Mouse (Mus musculus) forebrain, embryonic 12.5 days (tissue): ENCODE measurements around the gene Lsamp. TPM values are rescaled to one million over a fixed set of nuclear protein-coding genes. Genes with fewer than 3 reads are reported as not detected.

ENCODE experiments used
- ATAC-seq: fragments of 200-750 bp; cut with Nextera tagmentation; 2 replicates; pipeline ENCODE4 v1.8.0; 2017; ENCODE audit warnings: moderate TSS enrichment; ENCODE audit not compliant: low FRiP score
- H3K27ac ChIP-seq: fragments of 300-500 bp; sonication (generic); 2 replicates; pipeline ENCODE4 v1.5.1; 2016; ENCODE audit warnings: mild to moderate bottlenecking
- H3K27me3 ChIP-seq: fragments of 300-500 bp; sonication (generic); 2 replicates; pipeline ENCODE4 v1.6.1; 2016; ENCODE audit warnings: mild to moderate bottlenecking
- H3K36me3 ChIP-seq: fragments of 300-500 bp; sonication (generic); replicated peaks from 2 replicates; pipeline ENCODE4 v1.6.1; 2016; ENCODE audit warnings: mild to moderate bottlenecking
- H3K4me1 ChIP-seq: fragments of 300-500 bp; sonication (generic); 2 replicates; pipeline ENCODE4 v1.6.1; 2016
- H3K4me2 ChIP-seq: fragments of 300-500 bp; sonication (generic); 2 replicates; pipeline ENCODE4 v1.6.1; 2016; ENCODE audit warnings: mild to moderate bottlenecking, moderate library complexity
- H3K4me3 ChIP-seq: fragments of 300-500 bp; sonication (generic); replicated peaks from 2 replicates; pipeline ENCODE4 v1.5.1; 2016; ENCODE audit warnings: mild to moderate bottlenecking
- H3K9ac ChIP-seq: fragments of 300-500 bp; sonication (generic); 2 replicates; pipeline ENCODE4 v1.6.1; 2016; ENCODE audit warnings: mild to moderate bottlenecking
- H3K9me3 ChIP-seq: fragments of 300-500 bp; sonication (generic); 2 replicates; pipeline ENCODE4 v1.6.1; 2016
- WGBS: fragments of 180-500 bp; shearing (Covaris S2); methylation state at CpG from one replicate; pipeline ENCODE4 v1.1.7; 2016; 5-methylcytosine and 5-hydroxymethylcytosine counted together
- polyA plus RNA-seq: library from polyadenylated mRNA; unstranded; fragments of >200 nt; fragmentation: Nextera tagmentation; extraction: Ambion mirVana; gene quantifications from 2 replicates; pipeline ENCODE4 v1.2.1, GENCODE M21; 2016

Gene Lsamp
- polyA plus RNA-seq, 1 experiment from 2014 or later, result 24.6 TPM

DNA sequence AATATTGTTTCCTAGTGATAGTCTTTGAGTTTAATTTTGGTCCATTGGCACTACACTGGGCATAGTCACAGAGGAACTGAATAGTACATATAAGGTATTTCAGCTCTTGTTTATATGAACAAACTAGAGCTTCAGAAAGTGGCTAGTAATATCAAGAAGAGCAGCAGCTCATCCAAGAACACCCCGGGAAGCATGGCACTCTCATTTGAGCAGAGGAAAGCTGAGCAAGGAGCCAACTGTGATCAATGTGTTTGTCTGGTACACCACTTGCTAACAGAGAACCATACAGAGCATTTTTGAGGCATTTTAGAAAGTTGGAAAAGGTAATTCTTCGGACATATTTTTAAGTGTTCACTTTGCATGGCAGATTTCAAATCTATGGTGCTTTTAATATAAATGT, 1805.9 kb downstream of the Lsamp start:
- Histone ChIP-seq H3K4me1 (no peaks in the 10 kb centered on the region), H3K4me2 (no peak overlapping the region), H3K4me3 (no peak overlapping the region), H3K36me3 (no peaks in the 10 kb centered on the region), H3K9me3 (no peaks in the 10 kb centered on the region), H3K27ac (no peak overlapping the region), H3K9ac (no peak overlapping the region), H3K27me3 (no peaks in the 10 kb centered on the region)
- WGBS, result 93% methylated on average over 2 of the region's 2 CpGs
- ATAC-seq, result no peak

DNA sequence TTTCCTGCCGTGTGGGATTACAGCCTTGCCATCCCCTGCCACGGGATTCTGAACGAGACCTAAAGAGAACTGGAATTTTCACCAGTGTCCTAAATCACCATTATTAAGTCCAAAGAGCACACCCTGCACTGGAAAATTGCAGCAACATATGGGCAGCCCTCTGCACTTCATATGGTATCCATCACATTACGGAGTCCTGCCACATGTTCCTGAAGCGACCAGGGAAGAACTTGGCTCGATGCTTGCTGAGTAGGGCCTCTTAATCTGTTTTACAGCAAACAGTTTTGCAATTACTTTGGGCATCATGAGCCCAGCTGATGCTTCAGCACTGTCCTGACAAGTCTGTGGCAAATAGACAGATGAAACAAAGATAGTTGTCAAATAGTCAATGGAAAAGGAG, 1836.2 kb downstream of the Lsamp start:
- Histone ChIP-seq H3K27me3 (no peaks in the 10 kb centered on the region), H3K4me1 (no peaks in the 10 kb centered on the region; the same call in 1 of the 2 replicates), H3K4me3 (no peak overlapping the region), H3K9ac (no peak overlapping the region), H3K27ac (no peak overlapping the region), H3K4me2 (no peak overlapping the region), H3K9me3 (no peaks in the 10 kb centered on the region), H3K36me3 (no peaks in the 10 kb centered on the region)
- WGBS, result 68% methylated on average over 6 of the region's 6 CpGs
- no peak for ATAC-seq

DNA sequence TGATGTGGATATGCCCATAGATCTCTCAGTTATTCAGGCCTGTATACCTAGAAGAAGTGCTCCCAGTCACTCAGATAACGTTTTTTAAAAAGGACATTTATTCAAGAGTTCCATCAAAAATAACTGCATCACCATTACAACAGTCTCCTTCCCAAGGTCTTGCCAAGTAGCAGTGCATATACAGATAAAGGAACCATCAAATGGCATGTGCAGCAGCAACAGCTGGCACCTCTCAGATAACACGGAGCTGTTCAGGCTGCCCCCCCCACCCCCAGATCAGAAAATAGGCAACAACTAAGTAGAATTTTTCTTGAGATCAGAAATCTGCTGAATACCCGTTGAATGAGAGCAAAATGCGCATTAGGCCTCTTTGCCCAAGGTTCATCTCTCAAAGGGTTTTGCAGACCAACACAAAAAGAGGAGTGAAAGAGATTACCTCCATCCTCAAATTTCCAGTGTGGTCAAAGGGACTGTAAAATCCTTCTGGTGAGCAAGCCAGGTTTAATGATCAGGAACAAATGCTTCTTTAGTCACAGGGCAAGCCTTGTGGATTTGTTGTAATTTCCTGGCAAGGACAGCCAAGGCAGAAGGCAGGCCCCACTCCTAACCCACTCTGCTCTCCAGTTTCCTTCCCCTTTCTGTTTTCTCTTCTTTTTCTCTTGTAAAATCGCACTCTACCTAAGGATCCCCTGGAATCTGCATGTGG, 1842.9 kb downstream of the Lsamp start:
- no peaks in the 10 kb centered on the region for H3K27me3 ChIP-seq
- H3K9ac ChIP-seq, result no peak overlapping the region
- 0 out of 2 replicates have a peak overlapping the region, but pooled peaks have one; percentile 31 for H3K27ac ChIP-seq
- WGBS, result 54% methylated on average over 5 of the region's 5 CpGs
- peak; percentile 41; the same call in 1 of the 2 replicates for ATAC-seq
- no peak overlapping the region for H3K4me3 ChIP-seq
- H3K36me3 ChIP-seq, result no peaks in the 10 kb centered on the region
- H3K4me2 ChIP-seq, result no peak overlapping the region
- peaks cover 11% of the 10 kb centered on the region for H3K4me1 ChIP-seq
- no peaks in the 10 kb centered on the region for H3K9me3 ChIP-seq

DNA sequence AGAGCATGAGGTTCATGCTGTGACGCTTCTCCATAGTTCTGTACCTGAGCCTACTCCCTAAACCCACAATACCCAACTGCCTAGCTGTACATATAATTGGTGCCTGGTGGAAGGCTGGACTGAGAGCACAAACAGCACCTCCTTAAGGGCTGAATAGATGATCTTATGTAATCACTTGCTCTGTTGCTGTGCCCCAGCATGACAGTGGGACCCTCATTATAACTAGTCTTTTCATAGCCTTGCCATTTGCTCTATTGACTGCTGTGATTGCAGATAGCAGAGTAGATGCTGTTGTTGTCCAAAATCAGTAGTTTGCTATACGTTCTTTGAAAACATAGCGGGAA, 1843.4 kb downstream of the Lsamp start:
- H3K4me2 ChIP-seq, result no peak overlapping the region
- H3K27ac ChIP-seq, result 0 out of 2 replicates have a peak overlapping the region, but pooled peaks have one; percentile 31
- ATAC-seq, result peak; percentile 57; the same call in 1 of the 2 replicates
- H3K9me3 ChIP-seq, result no peaks in the 10 kb centered on the region
- no peak overlapping the region for H3K4me3 ChIP-seq
- no peaks in the 10 kb centered on the region for H3K36me3 ChIP-seq
- no peak overlapping the region for H3K9ac ChIP-seq
- H3K4me1 ChIP-seq, result peaks cover 11% of the 10 kb centered on the region
- 27% methylated on average over 3 of the region's 3 CpGs for WGBS
- no peaks in the 10 kb centered on the region for H3K27me3 ChIP-seq

- 85% methylated on average over 3 of the region's 3 CpGs for WGBS
- no peak for ATAC-seq
- no peaks in the 10 kb centered on the region for H3K9me3 ChIP-seq
These were observed 1850.5 kb downstream of the Lsamp start for GRCm38 (mm10) chr16:41834637-41835036.

DNA sequence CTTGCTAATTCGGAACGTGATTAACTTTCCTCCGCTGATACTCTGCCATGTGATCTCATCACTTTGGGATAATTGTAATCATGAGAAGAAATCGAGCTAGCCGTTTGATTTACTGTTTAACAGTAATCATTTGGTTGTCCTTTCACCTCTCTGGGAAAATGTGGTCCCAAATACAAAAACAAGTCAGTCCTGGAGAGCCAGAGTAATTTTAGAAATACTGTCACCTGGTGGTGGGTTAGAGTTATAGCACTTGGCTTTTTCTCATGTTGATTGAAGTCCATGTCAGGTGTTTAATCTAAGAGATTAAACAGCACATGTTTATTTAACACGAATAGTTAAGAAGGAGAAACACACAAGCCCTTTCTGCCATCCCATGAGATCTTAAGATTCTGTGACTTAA, 1851.6 kb downstream of the Lsamp start:
- Histone ChIP-seq H3K4me3 (no peak overlapping the region), H3K4me1 (no peaks in the 10 kb centered on the region), H3K9ac (no peak overlapping the region), H3K36me3 (no peaks in the 10 kb centered on the region), H3K4me2 (no peak overlapping the region), H3K27me3 (no peaks in the 10 kb centered on the region), H3K27ac (no peak overlapping the region), H3K9me3 (no peaks in the 10 kb centered on the region)
- 53% methylated on average over 6 of the region's 6 CpGs for WGBS
- no peak for ATAC-seq

More at GRCm38 (mm10) chr16:41834637-41835036, 1850.5 kb downstream of the Lsamp start:
- H3K27ac ChIP-seq, result no peak overlapping the region
- H3K36me3 ChIP-seq, result no peaks in the 10 kb centered on the region
- H3K4me3 ChIP-seq, result no peak overlapping the region
- H3K9ac ChIP-seq, result no peak overlapping the region
- H3K4me1 ChIP-seq, result no peaks in the 10 kb centered on the region
- no peaks in the 10 kb centered on the region for H3K27me3 ChIP-seq
- no peak overlapping the region for H3K4me2 ChIP-seq

- ATAC-seq, result no peak
- WGBS, result 88% methylated on average over 2 of the region's 2 CpGs
- H3K27ac ChIP-seq, result no peak overlapping the region
These were observed 1855.7 kb downstream of the Lsamp start for GRCm38 (mm10) chr16:41839751-41840404.

DNA sequence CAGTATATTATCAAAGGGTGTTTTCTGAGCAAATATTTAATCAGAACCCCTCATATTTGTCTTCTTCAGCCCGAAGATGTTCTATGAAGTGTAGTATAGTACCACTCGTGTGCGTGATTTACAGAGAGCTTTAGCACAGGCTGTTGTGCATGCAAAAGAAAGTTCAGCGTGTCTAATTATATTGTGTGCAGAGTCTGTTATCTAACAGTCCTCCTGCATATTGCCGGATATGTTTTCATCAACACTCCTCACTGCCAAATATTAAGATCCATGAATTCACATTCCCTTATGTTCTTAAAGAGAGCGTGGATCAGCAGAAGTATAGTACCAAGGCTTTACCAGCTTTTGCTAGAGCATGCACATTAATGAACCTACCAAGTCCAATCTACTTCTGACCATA, 1862.7 kb downstream of the Lsamp start:
- Histone ChIP-seq H3K4me3 (no peak overlapping the region), H3K36me3 (no peaks in the 10 kb centered on the region), H3K9ac (no peak overlapping the region), H3K27me3 (no peaks in the 10 kb centered on the region), H3K9me3 (no peaks in the 10 kb centered on the region), H3K4me1 (no peaks in the 10 kb centered on the region), H3K4me2 (no peak overlapping the region), H3K27ac (no peak overlapping the region)
- ATAC-seq, result no peak
- 92% methylated on average over 6 of the region's 6 CpGs for WGBS

More at GRCm38 (mm10) chr16:41839751-41840404, 1855.7 kb downstream of the Lsamp start:
- Histone ChIP-seq H3K4me1 (no peaks in the 10 kb centered on the region), H3K4me3 (no peak overlapping the region), H3K27me3 (no peaks in the 10 kb centered on the region), H3K4me2 (no peak overlapping the region), H3K36me3 (no peaks in the 10 kb centered on the region), H3K9me3 (no peaks in the 10 kb centered on the region), H3K9ac (no peak overlapping the region)

GRCm38 (mm10) chr16:41871917-41872593, 1887.9 kb downstream of the Lsamp start:
- no peaks in the 10 kb centered on the region for H3K36me3 ChIP-seq
- H3K27me3 ChIP-seq, result no peaks in the 10 kb centered on the region
- H3K4me3 ChIP-seq, result no peak overlapping the region
- no peak overlapping the region for H3K4me2 ChIP-seq
- H3K4me1 ChIP-seq, result no peaks in the 10 kb centered on the region
- H3K27ac ChIP-seq, result no peak overlapping the region
- no peak for ATAC-seq
- no peak overlapping the region for H3K9ac ChIP-seq
- no peaks in the 10 kb centered on the region for H3K9me3 ChIP-seq
- 79% methylated on average over 6 of the region's 6 CpGs for WGBS

- Histone ChIP-seq H3K36me3 (no peaks in the 10 kb centered on the region), H3K27me3 (no peaks in the 10 kb centered on the region), H3K9ac (no peak overlapping the region), H3K4me1 (peaks cover 3% of the 10 kb centered on the region; the same call in 1 of the 2 replicates), H3K9me3 (no peaks in the 10 kb centered on the region), H3K4me3 (no peak overlapping the region), H3K4me2 (no peak overlapping the region), H3K27ac (no peak overlapping the region)
- 74% methylated on average over 16 of the region's 16 CpGs for WGBS
- no peak for ATAC-seq
These were observed 1904.5 kb downstream of the Lsamp start for GRCm38 (mm10) chr16:41888546-41889165.

GRCm38 (mm10) chr16:41900783-41901182, 1916.6 kb downstream of the Lsamp start:
- WGBS, result 57% methylated on average over 2 of the region's 2 CpGs
- H3K9ac ChIP-seq, result no peak overlapping the region
- no peak for ATAC-seq

GRCm38 (mm10) chr16:41903654-41904053, 1919.5 kb downstream of the Lsamp start:
- no peak overlapping the region for H3K9ac ChIP-seq
- 43% methylated on average over 3 of the region's 3 CpGs for WGBS
- H3K4me3 ChIP-seq, result no peak overlapping the region
- H3K4me2 ChIP-seq, result no peak overlapping the region
- peak; percentile 75; the same call in 1 of the 2 replicates for ATAC-seq
- H3K9me3 ChIP-seq, result no peaks in the 10 kb centered on the region
- H3K27ac ChIP-seq, result no peak overlapping the region
- no peaks in the 10 kb centered on the region for H3K4me1 ChIP-seq
- H3K27me3 ChIP-seq, result no peaks in the 10 kb centered on the region
- no peaks in the 10 kb centered on the region for H3K36me3 ChIP-seq

More at GRCm38 (mm10) chr16:41900783-41901182, 1916.6 kb downstream of the Lsamp start:
- Histone ChIP-seq H3K4me2 (no peak overlapping the region), H3K9me3 (no peaks in the 10 kb centered on the region), H3K36me3 (no peaks in the 10 kb centered on the region), H3K4me3 (no peak overlapping the region), H3K27me3 (no peaks in the 10 kb centered on the region), H3K27ac (no peak overlapping the region), H3K4me1 (no peaks in the 10 kb centered on the region)
